Mouse (Mus musculus) Patski (cell line): ENCODE results near the gene Polrmt. TPM values are rescaled to one million over a fixed set of nuclear protein-coding genes. Genes with fewer than 3 reads are reported as not detected.
A peak's percentile ranks its signal among the peaks of the same experiment; 100 is the strongest.

Experiments used
- ATAC-seq: fragments of 100-300 bp; one replicate; pipeline ENCODE4 v1.8.0; 2021
- CTCF ChIA-PET: fragments of 350-600 bp; sonication (Branson Sonifier 250); formaldehyde crosslinking; loops from one replicate; lab custom pipeline; 2022; ENCODE audit warnings: inconsistent platforms; lab: Charles Lee
- POLR2A ChIA-PET: fragments of 350-600 bp; sonication (Branson Sonifier 250); formaldehyde crosslinking; loops from one replicate; lab custom pipeline; 2022; ENCODE audit warnings: antibody characterized with exemption, inconsistent platforms; lab: Charles Lee
- DNase-seq: peaks from one replicate; pipeline ENCODE4 v3.0.0-alpha.2; 2011; ENCODE audit warnings: low read depth, low spot score
- H3K27me3 ChIP-seq: fragments of 371-371 bp; one replicate; pipeline ENCODE4 v1.5.1; 2021
- CTCF ChIP-seq: fragments of 100-300 bp; IDR thresholded peaks from one replicate; pipeline ENCODE4 v1.5.1; 2021
- in situ Hi-C: fragments of 300-500 bp; cut with MboI; formaldehyde crosslinking; loops from 3 replicates; pipeline ENCODE4 v1.11.1; 2018; ENCODE audit warnings: low pct_unique_long_range_greater_than_20kb, mixed read lengths
- polyA plus RNA-seq: library from polyadenylated mRNA; unstranded; gene quantifications from one replicate; pipeline ENCODE4 v1.2.3, GENCODE M21; 2021

Gene Polrmt
- polyA plus RNA-seq, 1 experiment from 2014 or later, result 44.6 TPM

GRCm38 (mm10) chr10:79729357-79729965 is 16.9 kb downstream of the Polrmt start:
- no peak for DNase-seq
- ATAC-seq, result no peak
- CTCF ChIA-PET, result no interaction called here
- TF ChIP-seq CTCF, result no peak
- POLR2A ChIA-PET, result no interaction called here
- no peaks in the 10 kb centered on the region for H3K27me3 ChIP-seq
- in situ Hi-C loops, result no loop called here

- no peak for TF ChIP-seq CTCF
- in situ Hi-C loops, result no loop called here
- DNase-seq, result no peak
- ChIA-PET POLR2A (interaction anchor here (0.9 kb wide), 1 partner anchor 14 kb away, joined by 3 read pairs; no protein-coding TSS in a partner anchor), CTCF (no interaction called here)
- ATAC-seq, result no peak
- no peaks in the 10 kb centered on the region for H3K27me3 ChIP-seq
Measured at GRCm38 (mm10) chr10:79728323-79729249, 17.8 kb downstream of the Polrmt start.

GRCm38 (mm10) chr10:79726090-79726489 is 20.3 kb downstream of the Polrmt start:
- in situ Hi-C loops, result no loop called here
- ChIA-PET CTCF (interaction anchor here (0.9 kb wide), 1 partner anchor 10 kb away, joined by 3 read pairs; no protein-coding TSS in a partner anchor), POLR2A (interaction anchor here (1.5 kb wide), 1 partner anchor 14 kb away, joined by 3 read pairs; no protein-coding TSS in a partner anchor)
- ATAC-seq, result peak; percentile 17
- TF ChIP-seq CTCF, result no peak
- no peak for DNase-seq
- H3K27me3 ChIP-seq, result no peaks in the 10 kb centered on the region

- in situ Hi-C loops, result no loop called here
- ChIA-PET CTCF (interaction anchor here (0.8 to 1.4 kb wide), 2 partner anchors 12 kb away, joined by 3 read pairs; no protein-coding TSS in a partner anchor), POLR2A (no interaction called here)
- ATAC-seq, result no peak
- no peak for TF ChIP-seq CTCF
- no peak for DNase-seq
- H3K27me3 ChIP-seq, result no peaks in the 10 kb centered on the region
Measured at GRCm38 (mm10) chr10:79723692-79724091, 22.7 kb downstream of the Polrmt start.

GRCm38 (mm10) chr10:79723047-79723446 is 23.3 kb downstream of the Polrmt start:
- CTCF ChIA-PET, result interaction anchor here (0.8 to 1.4 kb wide), 2 partner anchors 11 to 13 kb away, joined by 3 read pairs; no protein-coding TSS in a partner anchor
- ATAC-seq (no peak), DNase-seq (no peak)
- no peak for TF ChIP-seq CTCF
- in situ Hi-C loops, result no loop called here
- no peaks in the 10 kb centered on the region for H3K27me3 ChIP-seq
- POLR2A ChIA-PET, result no interaction called here

GRCm38 (mm10) chr10:79721089-79721488 is 25.3 kb downstream of the Polrmt start:
- in situ Hi-C loops, result no loop called here
- POLR2A ChIA-PET, result no interaction called here
- no peak for TF ChIP-seq CTCF
- DNase-seq (no peak), ATAC-seq (no peak)
- no peaks in the 10 kb centered on the region for H3K27me3 ChIP-seq
- CTCF ChIA-PET, result no interaction called here

GRCm38 (mm10) chr10:79717640-79718357 is 28.6 kb downstream of the Polrmt start:
- ATAC-seq (no peak), DNase-seq (no peak)
- POLR2A ChIA-PET, result interaction anchor here (0.7 kb wide), 1 partner anchor 14 kb away, joined by 3 read pairs; the partner anchor contains the start of gene Bsg
- CTCF ChIA-PET, result interaction anchor here (1.5 kb wide), 1 partner anchor 8 kb away, joined by 3 read pairs; no protein-coding TSS in a partner anchor
- in situ Hi-C loops, result no loop called here
- no peak for TF ChIP-seq CTCF
- no peaks in the 10 kb centered on the region for H3K27me3 ChIP-seq

GRCm38 (mm10) chr10:79716988-79717355 is 29.4 kb downstream of the Polrmt start:
- ChIA-PET POLR2A (no interaction called here), CTCF (no interaction called here)
- in situ Hi-C loops, result no loop called here
- TF ChIP-seq CTCF, result no peak
- DNase-seq (no peak), ATAC-seq (peak; percentile 22)
- H3K27me3 ChIP-seq, result no peaks in the 10 kb centered on the region

- in situ Hi-C loops, result no loop called here
- no peaks in the 10 kb centered on the region for H3K27me3 ChIP-seq
- ATAC-seq, result peak; percentile 35
Measured at GRCm38 (mm10) chr10:79716254-79716987, 30.0 kb downstream of the Polrmt start, which contains the start of gene Hcn2. Gene Hcn2 (plus strand): TSS chr10:79716634.

More at GRCm38 (mm10) chr10:79716254-79716987, 30.0 kb downstream of the Polrmt start, which contains the start of gene Hcn2:
- CTCF ChIA-PET, result no interaction called here
- no peak for DNase-seq
- POLR2A ChIA-PET, result no interaction called here
- no peak for TF ChIP-seq CTCF
